Mouse (Mus musculus): ENCODE measurements around the gene Hoxd12.

GRCm38 (mm10) chr2:74635412-74635811 is 39.4 kb upstream of the Hoxd12 start:
- TF ChIP-seq CTCF (IDR thresholded peaks at IDR 0.05; ENCODE audit: low read depth) (no peak), EP300 (IDR thresholded peaks at IDR 0.05; ENCODE audit: low read depth) (no peak)
